Mouse (Mus musculus): ENCODE measurements at regions not wholly inside any gene's neighbourhood (a gene's known extent, or its start where the extent isn't known, plus 50 kb on each side); places are given as distances from the start of the nearest gene placed in this dataset.
A peak's percentile ranks its signal among the peaks of the same experiment; 100 is the strongest.

DNA sequence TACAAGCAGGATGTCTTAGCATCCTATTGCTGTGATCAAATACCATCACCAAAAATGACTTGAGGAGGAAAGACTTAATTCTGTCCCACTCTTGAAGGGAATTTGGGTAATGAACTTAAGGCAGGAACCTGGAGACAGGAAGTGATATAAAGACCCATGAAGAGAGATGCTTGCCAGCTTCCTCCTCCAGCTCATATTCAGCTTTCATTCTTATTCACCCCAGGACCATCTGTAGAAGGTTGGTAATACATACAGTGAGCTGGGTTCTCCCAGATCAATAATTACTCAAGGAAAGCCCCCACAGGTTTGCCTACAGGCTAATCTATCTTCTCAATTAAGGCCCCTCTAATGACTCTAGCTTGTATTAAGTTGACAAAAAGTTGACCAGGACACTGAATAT, 283.5 kb upstream of the Rarb start:
- H3K27me3 ChIP-seq (replicated peaks), result no peaks in the 10 kb centered on the region
- no peak overlapping the region for H3K27ac ChIP-seq
- H3K9ac ChIP-seq, result no peak overlapping the region
- no peak for ATAC-seq (replicated peaks)
- no peak overlapping the region for H3K4me2 ChIP-seq
- no peaks in the 10 kb centered on the region for H3K9me3 ChIP-seq
- no peaks in the 10 kb centered on the region for H3K4me1 ChIP-seq
- H3K36me3 ChIP-seq (replicated peaks), result no peaks in the 10 kb centered on the region
- no peak overlapping the region for H3K4me3 ChIP-seq

DNA sequence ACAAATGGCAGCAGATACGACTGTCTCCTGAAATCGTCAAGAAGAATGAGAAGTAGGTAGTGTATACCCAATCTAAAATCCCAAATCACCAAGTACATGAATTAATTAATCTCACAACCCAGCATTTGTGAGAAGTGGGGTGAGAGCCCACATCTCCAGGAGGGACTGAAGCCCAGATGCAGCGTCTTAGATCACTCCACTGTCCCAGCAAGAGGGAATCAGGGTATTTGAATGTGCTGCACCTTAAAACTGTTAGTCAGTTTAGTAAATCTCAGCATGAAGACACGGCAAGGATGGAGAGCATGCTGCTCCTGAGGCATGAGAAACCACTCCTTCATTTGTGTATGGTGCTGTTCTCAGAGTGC, 271.6 kb upstream of the Rarb start:
- WGBS, result 31% methylated on average over 4 of the region's 4 CpGs
- Histone ChIP-seq H3K4me2 (no peak overlapping the region), H3K9me3 (no peaks in the 10 kb centered on the region), H3K27ac (no peak overlapping the region), H3K4me1 (peaks cover 5% of the 10 kb centered on the region), H3K36me3 (replicated peaks) (no peaks in the 10 kb centered on the region), H3K4me3 (no peak overlapping the region), H3K27me3 (replicated peaks) (no peaks in the 10 kb centered on the region), H3K9ac (no peak overlapping the region)
- ATAC-seq (replicated peaks), result 0 out of 2 replicates have a peak, but pooled peaks have one; percentile 24

DNA sequence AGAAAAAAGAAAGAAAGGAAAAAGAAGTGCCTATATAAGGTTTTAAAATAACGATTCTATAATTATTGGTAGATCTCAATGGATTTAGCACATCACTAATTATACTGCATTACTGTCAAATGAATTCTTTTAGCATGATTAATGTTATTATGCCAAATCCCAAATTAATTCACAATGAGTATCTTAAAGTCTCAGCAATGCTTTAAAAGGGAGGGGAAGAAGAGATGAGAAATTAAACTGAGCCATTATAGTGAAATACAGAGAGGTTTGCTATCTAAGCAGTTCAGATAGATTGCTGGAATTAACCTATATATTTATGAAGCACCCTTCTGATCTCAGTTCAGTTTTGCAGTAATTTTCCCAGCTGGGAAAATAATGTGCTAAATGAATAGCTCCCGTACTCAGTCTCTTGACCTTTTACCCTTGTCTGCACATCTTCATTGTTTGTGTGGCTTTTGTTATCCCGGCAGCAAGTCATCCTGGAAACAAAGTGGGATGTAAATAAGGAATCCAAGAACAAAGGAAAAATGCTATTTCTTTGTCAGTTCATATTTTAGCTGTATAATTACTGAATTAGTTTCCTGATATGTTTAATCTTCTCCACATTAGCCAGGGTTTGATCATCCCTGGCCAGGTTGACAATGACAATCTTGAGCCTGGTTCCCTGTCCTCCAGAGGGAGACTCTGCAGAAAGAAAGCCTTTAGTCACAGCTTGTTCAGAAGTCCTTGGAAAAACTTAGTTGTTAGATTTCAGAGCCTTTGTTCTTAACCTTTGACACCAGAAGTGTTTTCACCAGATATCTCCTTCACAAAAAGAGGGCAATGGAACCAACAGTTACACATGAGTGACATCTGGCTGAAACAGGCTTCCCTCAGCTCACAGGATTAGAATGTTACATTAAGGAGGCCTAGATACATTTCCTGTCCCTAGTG, 270.9 kb upstream of the Rarb start:
- no peak overlapping the region for H3K27ac ChIP-seq
- no peak overlapping the region for H3K4me2 ChIP-seq
- H3K27me3 ChIP-seq (replicated peaks), result no peaks in the 10 kb centered on the region
- no peak overlapping the region for H3K9ac ChIP-seq
- H3K9me3 ChIP-seq, result no peaks in the 10 kb centered on the region
- peaks cover 5% of the 10 kb centered on the region for H3K4me1 ChIP-seq
- H3K36me3 ChIP-seq (replicated peaks), result no peaks in the 10 kb centered on the region
- ATAC-seq (replicated peaks), result peak; percentile 78
- 21% methylated on average over 3 of the region's 3 CpGs for WGBS
- no peak overlapping the region for H3K4me3 ChIP-seq

DNA sequence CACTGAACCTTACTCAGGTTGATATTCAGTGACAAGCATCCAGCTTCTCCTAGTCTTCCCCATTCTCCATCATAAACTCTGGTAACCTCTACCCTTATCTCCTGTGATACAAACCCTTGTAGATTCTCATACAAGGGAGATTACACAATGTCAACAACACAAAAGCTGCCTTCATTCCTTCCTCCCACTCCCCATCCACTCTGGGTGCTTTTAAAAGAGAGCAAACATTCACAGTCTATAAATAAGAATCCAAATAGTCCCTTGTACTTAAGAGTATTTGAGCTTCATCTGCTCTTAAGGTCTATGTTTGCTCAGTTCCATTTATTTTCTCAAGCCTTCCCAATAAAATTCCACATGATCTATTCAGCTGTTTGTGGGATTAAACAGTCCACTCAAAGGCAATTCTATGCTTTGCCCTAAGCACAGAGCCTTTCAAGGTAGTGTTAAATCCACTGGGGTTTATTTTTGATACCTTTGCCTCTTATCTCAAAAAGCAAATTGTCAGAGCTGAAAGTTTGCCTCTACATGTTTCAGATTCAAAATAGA, 270.2 kb upstream of the Rarb start:
- Histone ChIP-seq H3K4me3 (no peak overlapping the region), H3K27me3 (replicated peaks) (no peaks in the 10 kb centered on the region), H3K36me3 (replicated peaks) (no peaks in the 10 kb centered on the region), H3K4me2 (no peak overlapping the region), H3K9ac (no peak overlapping the region), H3K27ac (no peak overlapping the region), H3K4me1 (peaks cover 5% of the 10 kb centered on the region), H3K9me3 (no peaks in the 10 kb centered on the region)
- ATAC-seq (replicated peaks), result 0 out of 2 replicates have a peak, but pooled peaks have one; percentile 42

DNA sequence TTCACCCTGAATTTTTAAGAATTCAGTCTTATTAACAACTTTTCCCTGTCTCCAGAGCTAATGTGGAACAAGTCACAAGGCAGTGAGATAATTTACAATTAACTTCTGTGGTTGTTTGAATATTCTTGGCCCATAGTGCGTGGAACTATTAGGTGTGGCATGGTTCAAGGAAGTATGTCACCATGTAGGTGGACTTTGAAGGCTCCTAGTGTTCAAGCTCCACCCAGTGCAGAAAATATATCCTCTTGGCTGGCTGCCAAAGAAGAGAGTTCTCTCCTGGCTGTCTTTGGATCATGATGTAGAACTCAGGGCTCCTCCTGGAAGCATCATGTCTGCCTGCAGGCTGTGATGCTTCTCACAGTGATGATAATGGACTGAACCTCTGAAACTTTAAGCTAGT, 268.9 kb upstream of the Rarb start:
- WGBS, result 89% methylated on average over 1 of the region's 1 CpGs
- ATAC-seq (replicated peaks), result no peak
- H3K4me1 ChIP-seq, result peaks cover 5% of the 10 kb centered on the region
- H3K36me3 ChIP-seq (replicated peaks), result no peaks in the 10 kb centered on the region
- H3K9ac ChIP-seq, result no peak overlapping the region
- H3K4me2 ChIP-seq, result no peak overlapping the region
- H3K27me3 ChIP-seq (replicated peaks), result no peaks in the 10 kb centered on the region
- H3K4me3 ChIP-seq, result no peak overlapping the region
- no peaks in the 10 kb centered on the region for H3K9me3 ChIP-seq
- no peak overlapping the region for H3K27ac ChIP-seq

DNA sequence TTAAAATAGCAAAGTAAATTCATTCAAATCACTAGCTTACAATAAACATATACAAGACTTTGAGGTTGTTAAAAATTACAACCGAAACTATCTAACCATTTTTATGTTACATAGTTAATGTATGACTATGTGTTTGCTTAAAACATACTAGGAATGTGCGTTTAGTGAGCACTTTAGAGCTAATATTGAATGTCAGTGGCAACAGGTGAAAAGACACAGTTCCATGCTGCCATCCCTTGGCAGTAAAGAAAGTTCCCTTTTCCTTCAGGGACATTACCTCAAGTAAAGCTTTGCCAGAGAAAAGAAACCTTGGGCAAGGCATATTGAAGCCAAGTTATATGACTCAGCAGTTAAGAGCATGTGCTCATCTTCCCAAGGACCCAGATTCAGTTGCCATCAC, 265.0 kb upstream of the Rarb start:
- ATAC-seq (replicated peaks), result no peak
- no peak overlapping the region for H3K9ac ChIP-seq
- H3K9me3 ChIP-seq, result no peaks in the 10 kb centered on the region
- no peaks in the 10 kb centered on the region for H3K27me3 ChIP-seq (replicated peaks)
- WGBS, result 71% methylated on average over 2 of the region's 2 CpGs
- H3K4me2 ChIP-seq, result no peak overlapping the region
- no peaks in the 10 kb centered on the region for H3K4me1 ChIP-seq
- H3K4me3 ChIP-seq, result no peak overlapping the region
- H3K27ac ChIP-seq, result no peak overlapping the region
- H3K36me3 ChIP-seq (replicated peaks), result no peaks in the 10 kb centered on the region

DNA sequence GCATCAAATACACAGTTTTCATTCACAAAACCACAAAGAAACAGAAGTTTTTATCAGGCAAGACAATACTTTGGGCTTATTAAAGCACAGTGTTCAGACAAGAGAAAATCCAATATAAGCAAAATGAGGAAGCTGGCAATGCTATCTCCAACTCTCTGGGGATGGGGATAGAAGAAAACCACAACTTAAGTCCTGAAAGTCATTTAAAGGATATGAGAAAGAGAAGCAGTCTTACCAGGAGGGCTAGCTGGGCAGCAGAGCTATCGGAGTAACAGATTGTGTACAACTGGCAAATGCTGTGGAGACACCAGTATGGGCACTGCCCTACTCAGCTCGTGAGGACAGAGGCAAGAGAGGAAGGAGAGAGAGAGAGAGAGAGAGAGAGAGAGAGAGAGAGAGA, 262.9 kb upstream of the Rarb start:
- Histone ChIP-seq H3K27ac (no peak overlapping the region), H3K27me3 (replicated peaks) (no peaks in the 10 kb centered on the region), H3K4me3 (no peak overlapping the region), H3K9ac (no peak overlapping the region), H3K4me1 (no peaks in the 10 kb centered on the region), H3K36me3 (replicated peaks) (no peaks in the 10 kb centered on the region), H3K9me3 (no peaks in the 10 kb centered on the region), H3K4me2 (no peak overlapping the region)
- ATAC-seq (replicated peaks), result no peak
- WGBS, result 38% methylated on average over 2 of the region's 2 CpGs

DNA sequence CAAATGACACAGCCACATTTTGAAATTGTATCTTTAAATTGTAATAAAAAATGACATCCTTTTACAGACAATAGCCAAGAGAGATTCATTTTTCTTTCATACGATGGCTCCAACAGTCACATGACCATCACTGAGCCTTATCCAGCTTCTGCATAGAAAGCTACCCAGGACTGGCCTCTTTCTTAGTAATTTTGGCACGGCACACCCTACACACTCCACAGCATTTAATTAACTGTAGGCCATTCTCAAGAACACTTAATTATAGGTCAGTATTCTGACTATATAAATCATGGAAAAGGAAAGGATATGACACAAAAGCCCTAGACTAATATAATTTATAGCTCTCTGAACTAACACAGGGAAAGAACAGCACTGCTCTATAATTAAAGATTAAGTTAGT, 260.6 kb upstream of the Rarb start:
- no peaks in the 10 kb centered on the region for H3K36me3 ChIP-seq (replicated peaks)
- no peak overlapping the region for H3K4me2 ChIP-seq
- H3K9ac ChIP-seq, result no peak overlapping the region
- no peak overlapping the region for H3K27ac ChIP-seq
- no peaks in the 10 kb centered on the region for H3K4me1 ChIP-seq
- no peaks in the 10 kb centered on the region for H3K9me3 ChIP-seq
- 59% methylated on average over 2 of the region's 2 CpGs for WGBS
- H3K27me3 ChIP-seq (replicated peaks), result no peaks in the 10 kb centered on the region
- H3K4me3 ChIP-seq, result no peak overlapping the region
- peak; percentile 84 for ATAC-seq (replicated peaks)

DNA sequence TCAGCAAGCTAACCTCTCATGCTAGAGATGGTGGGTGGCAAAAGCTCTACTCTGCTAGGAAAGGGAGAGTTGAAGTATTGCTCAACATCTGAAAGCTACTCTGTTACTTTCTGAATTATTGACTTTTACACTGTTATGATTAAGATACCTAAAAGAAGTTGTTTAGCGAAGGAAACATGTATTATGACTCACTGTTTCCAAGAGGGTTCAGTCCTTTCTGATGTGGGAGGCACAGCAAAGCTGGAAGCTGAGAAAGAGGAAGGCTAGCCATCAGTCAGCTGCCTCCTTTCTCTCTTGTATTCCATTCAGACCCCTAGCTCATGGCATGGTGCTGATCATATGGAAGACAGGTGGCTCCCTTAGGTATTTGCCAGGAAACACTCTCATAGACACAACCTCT, 242.4 kb upstream of the Rarb start:
- ATAC-seq (replicated peaks), result no peak
- Histone ChIP-seq H3K27ac (no peak overlapping the region), H3K4me3 (no peak overlapping the region), H3K27me3 (replicated peaks) (no peaks in the 10 kb centered on the region), H3K4me1 (no peaks in the 10 kb centered on the region), H3K9me3 (no peaks in the 10 kb centered on the region), H3K9ac (no peak overlapping the region), H3K4me2 (no peak overlapping the region), H3K36me3 (replicated peaks) (no peaks in the 10 kb centered on the region)
- WGBS, result 75% methylated on average over 1 of the region's 1 CpGs

DNA sequence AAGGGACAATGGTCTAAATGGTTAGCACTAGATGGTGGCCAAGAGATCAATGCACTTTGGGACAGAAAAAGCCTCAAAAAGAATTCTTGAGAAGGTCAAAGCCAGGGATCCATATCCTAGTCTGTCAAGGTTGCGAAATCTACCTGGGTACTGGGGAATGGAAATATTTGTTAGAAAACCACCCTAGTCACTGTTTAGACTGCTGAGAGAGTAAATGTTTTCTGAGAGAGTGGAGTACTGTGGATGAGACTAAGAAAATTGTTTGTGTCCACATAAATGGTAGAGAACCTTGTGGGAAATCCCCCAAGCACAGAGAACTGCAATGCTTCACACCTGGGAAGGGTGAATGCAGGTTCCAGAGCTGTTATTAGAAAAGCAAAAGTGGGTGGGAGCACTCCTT, 239.5 kb upstream of the Rarb start:
- no peak overlapping the region for H3K4me3 ChIP-seq
- no peak for ATAC-seq (replicated peaks)
- H3K4me2 ChIP-seq, result no peak overlapping the region
- H3K27me3 ChIP-seq (replicated peaks), result no peaks in the 10 kb centered on the region
- no peak overlapping the region for H3K27ac ChIP-seq
- no peaks in the 10 kb centered on the region for H3K36me3 ChIP-seq (replicated peaks)
- no peaks in the 10 kb centered on the region for H3K9me3 ChIP-seq
- no peak overlapping the region for H3K9ac ChIP-seq
- 92% methylated on average over 1 of the region's 1 CpGs for WGBS
- H3K4me1 ChIP-seq, result no peaks in the 10 kb centered on the region

DNA sequence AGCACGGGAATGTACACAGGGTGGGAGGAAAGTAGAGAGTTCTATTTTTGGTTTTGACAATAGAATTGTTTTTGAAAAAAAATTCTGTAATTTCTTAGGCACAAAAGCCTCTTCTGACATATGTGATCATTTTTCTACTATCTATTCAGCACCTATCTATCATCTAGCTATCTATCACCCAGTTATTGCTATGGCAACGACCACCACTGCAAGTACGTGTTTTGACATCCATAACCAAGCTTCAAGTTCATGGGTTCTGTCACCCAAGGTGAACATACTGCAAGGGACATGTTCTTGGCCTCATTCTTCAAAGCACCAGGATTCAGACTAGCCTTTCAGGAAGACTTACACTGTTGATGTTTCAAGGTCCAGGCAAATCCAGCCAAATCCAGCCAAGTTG, 238.4 kb upstream of the Rarb start:
- WGBS, result 88% methylated on average over 3 of the region's 3 CpGs
- Histone ChIP-seq H3K27me3 (replicated peaks) (no peaks in the 10 kb centered on the region), H3K4me2 (no peak overlapping the region), H3K36me3 (replicated peaks) (no peaks in the 10 kb centered on the region), H3K4me1 (no peaks in the 10 kb centered on the region), H3K4me3 (no peak overlapping the region), H3K9me3 (no peaks in the 10 kb centered on the region), H3K27ac (no peak overlapping the region), H3K9ac (no peak overlapping the region)
- no peak for ATAC-seq (replicated peaks)

DNA sequence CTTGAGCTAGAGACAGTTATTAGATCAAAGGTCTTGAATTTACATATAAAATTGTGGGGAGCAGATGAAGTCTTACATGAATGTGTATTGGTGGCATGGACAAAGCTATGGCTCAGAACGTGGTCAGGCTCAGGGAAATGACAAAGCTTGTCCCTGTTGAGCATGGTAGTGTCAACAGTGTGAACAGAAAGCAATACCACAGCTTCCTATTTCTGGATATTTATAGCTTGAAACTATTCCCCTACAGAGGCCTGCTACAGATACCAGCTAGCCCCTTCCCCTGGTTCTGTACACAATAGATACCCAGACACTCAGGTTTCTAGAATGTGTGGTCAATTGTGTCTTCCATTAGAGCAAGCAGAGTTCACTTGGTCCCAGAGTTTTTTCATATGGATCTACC, 236.8 kb upstream of the Rarb start:
- Histone ChIP-seq H3K9ac (no peak overlapping the region), H3K9me3 (no peaks in the 10 kb centered on the region), H3K4me2 (no peak overlapping the region), H3K27me3 (replicated peaks) (no peaks in the 10 kb centered on the region), H3K4me3 (no peak overlapping the region), H3K27ac (no peak overlapping the region), H3K4me1 (no peaks in the 10 kb centered on the region), H3K36me3 (replicated peaks) (no peaks in the 10 kb centered on the region)
- WGBS, result 76% methylated on average over 1 of the region's 1 CpGs
- no peak for ATAC-seq (replicated peaks)

DNA sequence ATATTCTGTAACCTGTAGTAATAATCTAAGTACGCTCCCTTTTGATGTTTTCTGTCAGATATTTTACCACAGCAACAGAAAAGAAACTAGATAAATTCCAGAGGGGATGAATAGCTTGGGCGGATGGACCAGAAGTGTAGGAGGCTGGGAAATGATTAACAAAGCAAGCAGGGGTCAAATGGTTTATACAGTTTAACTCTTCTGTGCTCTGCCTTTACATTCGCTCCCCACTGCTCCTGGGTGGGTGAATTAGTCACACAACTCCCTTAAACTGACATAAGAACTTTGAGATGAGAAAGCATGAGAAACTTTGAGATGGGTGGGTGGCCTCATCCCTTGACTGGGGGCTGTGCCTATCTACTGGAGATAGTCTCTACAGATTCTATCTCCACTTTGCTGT, 235.4 kb upstream of the Rarb start:
- no peak overlapping the region for H3K9ac ChIP-seq
- H3K27me3 ChIP-seq (replicated peaks), result no peaks in the 10 kb centered on the region
- H3K4me2 ChIP-seq, result no peak overlapping the region
- H3K4me1 ChIP-seq, result no peaks in the 10 kb centered on the region
- no peaks in the 10 kb centered on the region for H3K9me3 ChIP-seq
- no peak overlapping the region for H3K27ac ChIP-seq
- H3K36me3 ChIP-seq (replicated peaks), result no peaks in the 10 kb centered on the region
- H3K4me3 ChIP-seq, result no peak overlapping the region
- ATAC-seq (replicated peaks), result no peak
- 66% methylated on average over 3 of the region's 3 CpGs for WGBS
